11 mouse cellular contexts compared by ENCODE assay signal in genomic region chr4:139343718-139344117, GRCm38 (mm10). TPM values are rescaled to one million over a fixed set of nuclear protein-coding genes. Genes with fewer than 3 reads are reported as not detected.
DNase-seq lines count a peak whose midpoint lies in the region; ATAC-seq and TF ChIP-seq lines count a peak whose summit lies in the region.
"Had no signal": no experiment of that assay in that cellular context is flagged by ENCODE, and none has a peak within 500 bp of the region (broad histone marks: within the 10 kb centered on the region; RNA-seq: fewer than 3 reads in every experiment).

No protein-coding gene starts in this region.

- H3K4me2 ChIP-seq in liver, embryonic 11.5 days, result no peak overlapping the region; the same call in 1 of the 2 replicates
- H3K4me2 ChIP-seq in hindbrain, embryonic 14.5 days (replicated peaks), result no peak overlapping the region

- no peak for TF ChIP-seq CTCF in liver, adult 2 months (IDR thresholded peaks at IDR 0.05; ENCODE audit: low read depth, low read length)

- ATAC-seq in liver, embryonic 11.5 days (replicated peaks; ENCODE audit: low FRiP score), result no peak
- no peak for ATAC-seq in hindbrain, embryonic 14.5 days (ENCODE audit: low FRiP score)

- no peaks in the 10 kb centered on the region for H3K9me3 ChIP-seq in liver, embryonic 11.5 days (ENCODE audit: control insufficient read depth, low read length)
- no peaks in the 10 kb centered on the region for H3K9me3 ChIP-seq in hindbrain, embryonic 14.5 days (ENCODE audit: control insufficient read depth, low read length)

- H3K27me3 ChIP-seq in liver, adult 2 months (ENCODE audit: control insufficient read depth, insufficient read depth, low read length), result no peaks in the 10 kb centered on the region
- H3K27me3 ChIP-seq in liver, embryonic 11.5 days (replicated peaks; ENCODE audit: control insufficient read depth, insufficient read depth, low read length), result no peaks in the 10 kb centered on the region
- no peaks in the 10 kb centered on the region for H3K27me3 ChIP-seq in hindbrain, embryonic 14.5 days (ENCODE audit: control insufficient read depth, insufficient read depth, low read length)

- no peaks in the 10 kb centered on the region for H3K79me2 ChIP-seq in liver, adult 2 months (ENCODE audit: control insufficient read depth, insufficient read depth, low read length)

- peak; percentile 23 for DNase-seq in cerebellum, adult 11 months
- no peak for DNase-seq in cerebellum, adult 8-10 months
- DNase-seq in liver, adult 2 months (ENCODE audit: extremely low read depth, low read depth, low spot score), result peak; percentile 98
- DNase-seq in liver, embryonic 11.5 days (ENCODE audit: low spot score), result no peak
- peak; percentile 84 to 89 for DNase-seq in kidney, postnatal 25 days
- peak; percentile 78 to 80 for DNase-seq in right cerebral cortex, postnatal 10 days (ENCODE audit: low spot score in 2 of 2)
- DNase-seq in spleen, postnatal 36 days (ENCODE audit: low spot score in 2 of 2), result no peak
- no peak for DNase-seq in hindbrain, embryonic 14.5 days (ENCODE audit: low spot score)
- DNase-seq: heart, postnatal 36 days; lung, adult 18-20 months had no signal

- no peak for TF ChIP-seq POLR2A in liver, adult 2 months (IDR thresholded peaks at IDR 0.05; ENCODE audit: extremely low read depth, insufficient read depth, low read length)

- peaks cover 4% of the 10 kb centered on the region; the same call in 1 of the 2 replicates for H3K36me3 ChIP-seq in liver, adult 2 months (ENCODE audit: control insufficient read depth, insufficient read depth, low read length)
- peaks cover 25% of the 10 kb centered on the region for H3K36me3 ChIP-seq in liver, embryonic 11.5 days (ENCODE audit: control insufficient read depth, insufficient read depth, low read length)
- H3K36me3 ChIP-seq in hindbrain, embryonic 14.5 days (replicated peaks; ENCODE audit: control insufficient read depth, insufficient read depth), result peaks cover 33% of the 10 kb centered on the region

- H3K4me3 ChIP-seq in liver, adult 2 months (ENCODE audit: insufficient read depth, low read depth, low read length), result no peak overlapping the region
- no peak overlapping the region for H3K4me3 ChIP-seq in liver, embryonic 11.5 days (ENCODE audit: low read depth, low read length)
- no peak overlapping the region for H3K4me3 ChIP-seq in hindbrain, embryonic 14.5 days (replicated peaks; ENCODE audit: low read length)

- peak overlapping the region; percentile 81 for H3K27ac ChIP-seq in liver, adult 2 months (replicated peaks; ENCODE audit: insufficient read depth, low read depth, low read length)
- H3K27ac ChIP-seq in liver, embryonic 11.5 days (ENCODE audit: low read depth, low read length), result no peak overlapping the region; the same call in 1 of the 2 replicates
- no peak overlapping the region for H3K27ac ChIP-seq in hindbrain, embryonic 14.5 days
- H3K27ac ChIP-seq: stomach, postnatal 0 days had no signal

- 17% methylated on average over 5 of the region's 5 CpGs for WGBS in liver, adult 2 months
- 72% methylated on average over 5 of the region's 5 CpGs for WGBS in liver, embryonic 11.5 days
- WGBS in hindbrain, embryonic 14.5 days, result 72% methylated on average over 5 of the region's 5 CpGs

- H3K4me1 ChIP-seq in liver, adult 2 months (ENCODE audit: control insufficient read depth, insufficient read depth, low read length), result peaks cover 23% of the 10 kb centered on the region
- H3K4me1 ChIP-seq in liver, embryonic 11.5 days (replicated peaks; ENCODE audit: control insufficient read depth, insufficient read depth, low read length), result peaks cover 4% of the 10 kb centered on the region; the same call in 1 of the 2 replicates
- no peaks in the 10 kb centered on the region for H3K4me1 ChIP-seq in hindbrain, embryonic 14.5 days (replicated peaks; ENCODE audit: control insufficient read depth, insufficient read depth, low read length)

- H3K9ac ChIP-seq in liver, adult 2 months (ENCODE audit: low read depth, low read length), result no peak overlapping the region
- no peak overlapping the region for H3K9ac ChIP-seq in liver, embryonic 11.5 days (ENCODE audit: low read depth, low read length)
- no peak overlapping the region for H3K9ac ChIP-seq in hindbrain, embryonic 14.5 days

RNA-seq across cellular contexts. Expression of gene Mrto4, which starts 8.7 kb away (rescaled TPM):
- total RNA-seq in liver, adult 2 months (2014; rRNA removed), result 26.0 and 27.9 TPM in 2 replicates
- 17.2 and 22.8 TPM in 2 replicates for polyA plus RNA-seq in liver, adult 2 months (2012; rRNA removed)
- polyA plus RNA-seq in liver, embryonic 11.5 days (2014; fragmentation: Nextera tagmentation; extraction: Ambion mirVana), result 241 and 259 TPM in 2 replicates
- 65.7 and 74.2 TPM in 2 replicates for polyA plus RNA-seq in hindbrain, embryonic 14.5 days (2014; fragmentation: Nextera tagmentation; extraction: Ambion mirVana)

RNA-seq across cellular contexts. Expression of gene Emc1, which starts 8.7 kb away (rescaled TPM):
- 23.0 and 23.6 TPM in 2 replicates for total RNA-seq in liver, adult 2 months (2014; rRNA removed)
- polyA plus RNA-seq in liver, adult 2 months (2012; rRNA removed), result 22.2 and 22.3 TPM in 2 replicates
- 32.9 and 34.0 TPM in 2 replicates for polyA plus RNA-seq in liver, embryonic 11.5 days (2014; fragmentation: Nextera tagmentation; extraction: Ambion mirVana)
- 35.1 and 36.8 TPM in 2 replicates for polyA plus RNA-seq in hindbrain, embryonic 14.5 days (2014; fragmentation: Nextera tagmentation; extraction: Ambion mirVana)

RNA-seq across cellular contexts. Expression of gene Ubr4, which starts 8.7 kb away (rescaled TPM):
- total RNA-seq in liver, adult 2 months (2014; rRNA removed), result 56.7 and 94.2 TPM in 2 replicates
- polyA plus RNA-seq in liver, adult 2 months (2012; rRNA removed), result 109 and 149 TPM in 2 replicates
- polyA plus RNA-seq in liver, embryonic 11.5 days (2014; fragmentation: Nextera tagmentation; extraction: Ambion mirVana), result 79.0 and 86.9 TPM in 2 replicates
- 95.5 and 100 TPM in 2 replicates for polyA plus RNA-seq in hindbrain, embryonic 14.5 days (2014; fragmentation: Nextera tagmentation; extraction: Ambion mirVana)

RNA-seq across cellular contexts. Expression of gene Akr7a5, which starts 33.2 kb away (rescaled TPM):
- 142 and 183 TPM in 2 replicates for total RNA-seq in liver, adult 2 months (2014; rRNA removed)
- 144 and 155 TPM in 2 replicates for polyA plus RNA-seq in liver, adult 2 months (2012; rRNA removed)
- 68.4 and 72.7 TPM in 2 replicates for polyA plus RNA-seq in liver, embryonic 11.5 days (2014; fragmentation: Nextera tagmentation; extraction: Ambion mirVana)
- polyA plus RNA-seq in hindbrain, embryonic 14.5 days (2014; fragmentation: Nextera tagmentation; extraction: Ambion mirVana), result 57.6 and 58.7 TPM in 2 replicates

RNA-seq across cellular contexts. Expression of gene Pqlc2, which starts 33.2 kb away (rescaled TPM):
- 6.1 and 13.0 TPM in 2 replicates for total RNA-seq in liver, adult 2 months (2014; rRNA removed)
- polyA plus RNA-seq in liver, adult 2 months (2012; rRNA removed), result 37.2 and 42.8 TPM in 2 replicates
- 13.8 and 15.5 TPM in 2 replicates for polyA plus RNA-seq in liver, embryonic 11.5 days (2014; fragmentation: Nextera tagmentation; extraction: Ambion mirVana)
- polyA plus RNA-seq in hindbrain, embryonic 14.5 days (2014; fragmentation: Nextera tagmentation; extraction: Ambion mirVana), result 10.0 and 13.3 TPM in 2 replicates

Comparison
In these comparisons a context has a peak if more than half of its experiments do, and no peak if none do; other contexts are left out.
1. DNase-seq: peak in cerebellum, adult 11 months (single experiment), liver, adult 2 months (single experiment), kidney, postnatal 25 days (2 of 2) and right cerebral cortex, postnatal 10 days (2 of 2); none in cerebellum, adult 8-10 months (single experiment), liver, embryonic 11.5 days (single experiment), spleen, postnatal 36 days (0 of 2) and hindbrain, embryonic 14.5 days (single experiment).